Mouse (Mus musculus) B cell, adult 67 days (primary cell): Measurements from ENCODE around the gene Ptpn20. TPM values are rescaled to one million over a fixed set of nuclear protein-coding genes. Genes with fewer than 3 reads are reported as not detected.

Experiments
- total RNA-seq, 2 experiments: library from RNA; stranded (reverse); gene quantifications; 4 replicates each; pipeline ENCODE4 v1.2.4; 2023

The Ptpn20 gene
- total RNA-seq, result not detected

GRCm38 (mm10) chr14:33588951-33589350, at the start of gene Ptpn20:
TSS of gene Ptpn20 (plus strand) at chr14:33589207.

Other genes with a start within 250 kb of the Ptpn20 start
- gene Mapk8, start 142.0 kb upstream of the Ptpn20 start, total RNA-seq, result 10 to 100 TPM; 28.5 to 35.7 TPM
- not detected for gene Frmpd2, start 117.5 kb upstream of the Ptpn20 start, total RNA-seq